Mouse (Mus musculus) CH12.LX (cell line): Measurements from ENCODE around the gene Plcb2.

Experiments
- CTCF ChIP-seq, 2 experiments: IDR thresholded peaks in 1 of 2; conservative IDR thresholded peaks in 1 of 2; 2 replicates each; pipeline ENCODE4 v1.5.1; 2011 to 2012; ENCODE audit warnings: low read depth in 2 of 2, low read length in 2 of 2, improper control_type of control experiment in 1 of 2, inconsistent platforms in 1 of 2, mild to moderate bottlenecking in 1 of 2, moderate library complexity in 1 of 2
- EP300 ChIP-seq: IDR thresholded peaks from 2 replicates; pipeline ENCODE4 v1.6.1; 2011; ENCODE audit warnings: low read length, improper control_type of control experiment
- HCFC1 ChIP-seq: IDR thresholded peaks from 2 replicates; pipeline ENCODE4 v1.6.1; 2012; ENCODE audit warnings: low read depth, mild to moderate bottlenecking, inconsistent platforms, low read length, improper control_type of control experiment
- MAFK ChIP-seq: IDR thresholded peaks from 2 replicates; pipeline ENCODE4 v1.6.1; 2011; ENCODE audit warnings: low read length, improper control_type of control experiment; ENCODE audit not compliant: insufficient replicate concordance
- POLR2A ChIP-seq: IDR thresholded peaks from 2 replicates; pipeline ENCODE4 v1.6.1; 2011; ENCODE audit warnings: low read depth, mild to moderate bottlenecking, improper control_type of control experiment, low read length
- USF1 ChIP-seq: IDR thresholded peaks from 2 replicates; pipeline ENCODE4 v1.6.1; 2014; ENCODE audit warnings: low read depth, mild to moderate bottlenecking, inconsistent platforms, low read length, improper control_type of control experiment
- ZC3H11A ChIP-seq: IDR thresholded peaks from 2 replicates; pipeline ENCODE4 v1.6.1; 2012; ENCODE audit warnings: low read depth, mild to moderate bottlenecking, inconsistent platforms, low read length, improper control_type of control experiment
- ZMIZ1 ChIP-seq: IDR thresholded peaks from 2 replicates; pipeline ENCODE4 v1.6.1; 2012; ENCODE audit warnings: low read depth, mild to moderate bottlenecking, inconsistent platforms, low read length, improper control_type of control experiment
- ZNF384 ChIP-seq: IDR thresholded peaks from 2 replicates; pipeline ENCODE4 v1.6.1; 2012; ENCODE audit warnings: low read depth, low read length, improper control_type of control experiment, inconsistent platforms

GRCm38 (mm10) chr2:118754143-118754542, 25.9 kb upstream of the Plcb2 start:
- TF ChIP-seq USF1 (no peak), ZMIZ1 (no peak), ZNF384 (no peak), ZC3H11A (no peak), EP300 (no peak), HCFC1 (no peak), MAFK (no peak), CTCF (conservative IDR thresholded peaks at IDR 0.05 in 1 of 2, IDR thresholded peaks at IDR 0.05 in 1 of 2; ENCODE audit: low read depth in 2 of 2, low read length in 2 of 2) (no peak), POLR2A (no peak)
